In genomic region chr1:125450282-125451000, GRCm38 (mm10) we compare ENCODE assay signal across 27 mouse cellular contexts. TPM values are rescaled to one million over a fixed set of nuclear protein-coding genes. Genes with fewer than 3 reads are reported as not detected.
DNase-seq lines count a peak whose midpoint lies in the region; ATAC-seq and TF ChIP-seq lines count a peak whose summit lies in the region.
"Had no signal": no experiment of that assay in that cellular context is flagged by ENCODE, and none has a peak within 500 bp of the region (broad histone marks: within the 10 kb centered on the region; RNA-seq: fewer than 3 reads in every experiment).

No protein-coding gene starts in this region.

- no peak for TF ChIP-seq POLR2A in embryonic fibroblast, embryonic 13.5 days (IDR thresholded peaks at IDR 0.05; ENCODE audit: low read depth, low read length)

- no peaks in the 10 kb centered on the region for H3K36me3 ChIP-seq in intestine, postnatal 0 days (ENCODE audit: control insufficient read depth, insufficient read depth)
- no peaks in the 10 kb centered on the region for H3K36me3 ChIP-seq in stomach, postnatal 0 days (ENCODE audit: control insufficient read depth, insufficient read depth, low read length)
- H3K36me3 ChIP-seq: forebrain, embryonic 10.5 days; forebrain, embryonic 15.5 days; heart, embryonic 15.5 days; hindbrain, embryonic 12.5 days; limb, embryonic 10.5 days; limb, embryonic 15.5 days had no signal

- peak; percentile 41; the same call in 1 of the 2 replicates for ATAC-seq in intestine, postnatal 0 days
- peak; percentile 70 for ATAC-seq in stomach, postnatal 0 days (ENCODE audit: low FRiP score, low TSS enrichment)
- ATAC-seq in cerebellum, adult (ENCODE audit: insufficient number of reproducible peaks, low FRiP score, low TSS enrichment) = no peak
- ATAC-seq: CD4-positive, CD25-positive, alpha-beta regulatory T cell, adult 4 months; forebrain, embryonic 15.5 days had no signal

- H3K9me3 ChIP-seq in intestine, postnatal 0 days (ENCODE audit: control insufficient read depth) = no peaks in the 10 kb centered on the region
- H3K9me3 ChIP-seq in stomach, postnatal 0 days (ENCODE audit: control insufficient read depth, low read length) = no peaks in the 10 kb centered on the region
- H3K9me3 ChIP-seq: forebrain, embryonic 10.5 days; forebrain, embryonic 15.5 days; heart, embryonic 15.5 days; hindbrain, embryonic 12.5 days; limb, embryonic 10.5 days; limb, embryonic 15.5 days had no signal

- H3K9ac ChIP-seq in intestine, postnatal 0 days (ENCODE audit: low read depth, low read length) = no peak overlapping the region
- H3K9ac ChIP-seq in stomach, postnatal 0 days (ENCODE audit: low read length) = no peak overlapping the region
- H3K9ac ChIP-seq: forebrain, embryonic 15.5 days; heart, embryonic 15.5 days; hindbrain, embryonic 12.5 days; limb, embryonic 15.5 days; liver, embryonic 14.5 days had no signal

- WGBS in intestine, postnatal 0 days = 58% methylated on average over 4 of the region's 4 CpGs
- 67% methylated on average over 4 of the region's 4 CpGs for WGBS in stomach, postnatal 0 days

- H3K4me3 ChIP-seq in embryonic fibroblast, embryonic 13.5 days (ENCODE audit: insufficient read depth, low read length) = no peak overlapping the region
- H3K4me3 ChIP-seq in intestine, postnatal 0 days (ENCODE audit: low read depth, low read length) = no peak overlapping the region
- no peak overlapping the region for H3K4me3 ChIP-seq in stomach, postnatal 0 days (ENCODE audit: low read depth, low read length)
- H3K4me3 ChIP-seq: forebrain, embryonic 10.5 days; forebrain, embryonic 15.5 days; heart, embryonic 15.5 days; hindbrain, embryonic 12.5 days; limb, embryonic 10.5 days; limb, embryonic 15.5 days had no signal

- H3K27ac ChIP-seq in embryonic fibroblast, embryonic 13.5 days (ENCODE audit: insufficient read depth, low read length) = peak overlapping the region; percentile 65
- no peak overlapping the region for H3K27ac ChIP-seq in intestine, postnatal 0 days (ENCODE audit: low read depth, low read length)
- H3K27ac ChIP-seq in stomach, postnatal 0 days (replicated peaks) = 0 out of 2 replicates have a peak overlapping the region, but pooled peaks have one; percentile 58
- H3K27ac ChIP-seq: forebrain, embryonic 10.5 days; forebrain, embryonic 15.5 days; heart, embryonic 15.5 days; hindbrain, embryonic 12.5 days; limb, embryonic 10.5 days; limb, embryonic 15.5 days; liver, embryonic 14.5 days; macrophage had no signal

- no peak for TF ChIP-seq EP300 in stomach, postnatal 0 days (optimal IDR thresholded peaks at IDR 0.05)

- no peaks in the 10 kb centered on the region for H3K27me3 ChIP-seq in intestine, postnatal 0 days (replicated peaks; ENCODE audit: control insufficient read depth, insufficient read depth, low read length)
- H3K27me3 ChIP-seq in stomach, postnatal 0 days (ENCODE audit: control insufficient read depth, insufficient read depth, low read length) = no peaks in the 10 kb centered on the region
- H3K27me3 ChIP-seq: forebrain, embryonic 15.5 days; heart, embryonic 15.5 days; hindbrain, embryonic 12.5 days; limb, embryonic 15.5 days had no signal

- H3K4me2 ChIP-seq in intestine, postnatal 0 days (replicated peaks; ENCODE audit: low read depth) = no peak overlapping the region
- H3K4me2 ChIP-seq in stomach, postnatal 0 days (replicated peaks; ENCODE audit: low read depth) = no peak overlapping the region
- H3K4me2 ChIP-seq: forebrain, embryonic 15.5 days; heart, embryonic 15.5 days; hindbrain, embryonic 12.5 days; limb, embryonic 15.5 days had no signal

- peak; percentile 25 to 27 for DNase-seq in layer of hippocampus, adult 8-10 months (ENCODE audit: low spot score in 2 of 2)
- no peak for DNase-seq in layer of hippocampus, adult 11-12 months (ENCODE audit: low spot score)
- DNase-seq in stomach, postnatal 0 days (ENCODE audit: low spot score) = no peak
- DNase-seq in right cerebral cortex, postnatal 36 days (ENCODE audit: low spot score in 2 of 2) = no peak
- DNase-seq: adrenal gland, adult 2 months; adrenal gland, postnatal 36 days; cerebellum, adult 8-10 months; cerebellum, postnatal 25 days; kidney, adult 18-20 months; kidney, postnatal 36 days; lung, adult 2 months; lung, postnatal 10 days; midbrain, embryonic 14.5 days; right cerebral cortex, postnatal 4 days; thymus, postnatal 14 days had no signal

- TF ChIP-seq CTCF in embryonic fibroblast, embryonic 13.5 days (IDR thresholded peaks at IDR 0.05; ENCODE audit: borderline replicate concordance, insufficient read depth, low read length) = no peak
- no peak for TF ChIP-seq CTCF in intestine, postnatal 0 days (IDR thresholded peaks at IDR 0.05; ENCODE audit: low read depth)
- TF ChIP-seq CTCF in stomach, postnatal 0 days (IDR thresholded peaks at IDR 0.05; ENCODE audit: low read depth) = no peak

- no peaks in the 10 kb centered on the region; the same call in 1 of the 2 replicates for H3K4me1 ChIP-seq in embryonic fibroblast, embryonic 13.5 days (ENCODE audit: control insufficient read depth, insufficient read depth, low read length)
- no peaks in the 10 kb centered on the region; the same call in 1 of the 2 replicates for H3K4me1 ChIP-seq in intestine, postnatal 0 days (replicated peaks; ENCODE audit: control insufficient read depth, insufficient read depth, low read length)
- H3K4me1 ChIP-seq in stomach, postnatal 0 days (replicated peaks; ENCODE audit: control insufficient read depth, insufficient read depth) = no peaks in the 10 kb centered on the region
- H3K4me1 ChIP-seq: forebrain, embryonic 15.5 days; heart, embryonic 15.5 days; hindbrain, embryonic 12.5 days; limb, embryonic 10.5 days; limb, embryonic 15.5 days had no signal

RNA-seq across cellular contexts. Expression of gene Actr3, which starts 14.9 kb away (rescaled TPM):
- total RNA-seq in layer of hippocampus, adult 8-10 months (2022) = 100 to 1,000 TPM; 326 to 354 (median 335) TPM
- 452 and 485 TPM in 2 replicates for polyA plus RNA-seq in embryonic fibroblast, embryonic 13.5 days (2011; ENCODE audit: insufficient read length, low read depth, missing spikeins)
- polyA plus RNA-seq in intestine, postnatal 0 days (2015; fragmentation: Nextera tagmentation; extraction: Ambion mirVana) = 223 and 234 TPM in 2 replicates
- polyA plus RNA-seq in stomach, postnatal 0 days (2015; fragmentation: Nextera tagmentation; extraction: Ambion mirVana) = 245 and 251 TPM in 2 replicates

Comparison
In these comparisons a context has a peak if more than half of its experiments do, and no peak if none do; other contexts are left out.
1. DNase-seq: peak in layer of hippocampus, adult 8-10 months (2 of 2); none in layer of hippocampus, adult 11-12 months (single experiment), stomach, postnatal 0 days (single experiment) and right cerebral cortex, postnatal 36 days (0 of 2).